Mouse (Mus musculus): Measurements from ENCODE around the gene Eif5. TPM values are rescaled to one million over a fixed set of nuclear protein-coding genes. Genes with fewer than 3 reads are reported as not detected.

Eif5 gene
- total RNA-seq, 2 experiments from 2014 or later: 253 to 296 TPM

Other genes starting within 250 kb of the Eif5 start
- gene Cdc42bpb, start 160.3 kb upstream of the Eif5 start, total RNA-seq (2015; ENCODE audit: low replicate concordance): 0.42 and 9.7 TPM in 2 replicates
- 0.64 and 9.7 TPM in 2 replicates for gene Cdc42bpb, start 160.3 kb upstream of the Eif5 start, total RNA-seq (2017; ENCODE audit: low replicate concordance)
- not detected in 2 replicates for gene Lbhd2, start 131.2 kb upstream of the Eif5 start, total RNA-seq (2015; ENCODE audit: low replicate concordance)
- not detected in 2 replicates for gene Lbhd2, start 131.2 kb upstream of the Eif5 start, total RNA-seq (2017; ENCODE audit: low replicate concordance)
- 2.2 TPM in 1 of 2 replicates, not detected in the other for gene Exoc3l4, start 121.0 kb upstream of the Eif5 start, total RNA-seq (2015; ENCODE audit: low replicate concordance)
- not detected in 2 replicates for gene Exoc3l4, start 121.0 kb upstream of the Eif5 start, total RNA-seq (2017; ENCODE audit: low replicate concordance)
- 75.7 and 109 TPM in 2 replicates for gene Tnfaip2, start 95.5 kb upstream of the Eif5 start, total RNA-seq (2015; ENCODE audit: low replicate concordance)
- gene Tnfaip2, start 95.5 kb upstream of the Eif5 start, total RNA-seq (2017; ENCODE audit: low replicate concordance): 238 and 415 TPM in 2 replicates
- 1.8 TPM in 1 of 2 replicates, not detected in the other for gene Gm266, start 52.2 kb upstream of the Eif5 start, total RNA-seq (2015; ENCODE audit: low replicate concordance)
- gene Gm266, start 52.2 kb upstream of the Eif5 start, total RNA-seq (2017; ENCODE audit: low replicate concordance): not detected in 2 replicates
- 200 and 221 TPM in 2 replicates for gene Mark3, start 36.5 kb downstream of the Eif5 start, total RNA-seq (2015; ENCODE audit: low replicate concordance)
- 177 and 202 TPM in 2 replicates for gene Mark3, start 36.5 kb downstream of the Eif5 start, total RNA-seq (2017; ENCODE audit: low replicate concordance)
- gene Ckb, start 134.3 kb downstream of the Eif5 start, total RNA-seq (2015; ENCODE audit: low replicate concordance): 2.5 and 9.4 TPM in 2 replicates
- gene Ckb, start 134.3 kb downstream of the Eif5 start, total RNA-seq (2017; ENCODE audit: low replicate concordance): 5.2 and 10.0 TPM in 2 replicates
- 1.8 and 2.1 TPM in 2 replicates for gene Trmt61a, start 140.1 kb downstream of the Eif5 start, total RNA-seq (2015; ENCODE audit: low replicate concordance)
- gene Trmt61a, start 140.1 kb downstream of the Eif5 start, total RNA-seq (2017; ENCODE audit: low replicate concordance): 0.39 and 2.3 TPM in 2 replicates
- 5.4 and 6.3 TPM in 2 replicates for gene Bag5, start 175.2 kb downstream of the Eif5 start, total RNA-seq (2015; ENCODE audit: low replicate concordance)
- gene Bag5, start 175.2 kb downstream of the Eif5 start, total RNA-seq (2017; ENCODE audit: low replicate concordance): 1.2 and 8.1 TPM in 2 replicates
- gene Apopt1, start 175.2 kb downstream of the Eif5 start, total RNA-seq (2015; ENCODE audit: low replicate concordance): 8.4 and 22.7 TPM in 2 replicates
- gene Apopt1, start 175.2 kb downstream of the Eif5 start, total RNA-seq (2017; ENCODE audit: low replicate concordance): 4.8 and 11.3 TPM in 2 replicates
- 18.0 and 31.7 TPM in 2 replicates for gene Klc1, start 220.8 kb downstream of the Eif5 start, total RNA-seq (2015; ENCODE audit: low replicate concordance)
- 38.2 and 63.6 TPM in 2 replicates for gene Klc1, start 220.8 kb downstream of the Eif5 start, total RNA-seq (2017; ENCODE audit: low replicate concordance)

All from erythroid progenitor cell, adult 5-6 weeks (primary cell).